Mouse (Mus musculus): Measurements from ENCODE around the gene Mpped2.

DNA sequence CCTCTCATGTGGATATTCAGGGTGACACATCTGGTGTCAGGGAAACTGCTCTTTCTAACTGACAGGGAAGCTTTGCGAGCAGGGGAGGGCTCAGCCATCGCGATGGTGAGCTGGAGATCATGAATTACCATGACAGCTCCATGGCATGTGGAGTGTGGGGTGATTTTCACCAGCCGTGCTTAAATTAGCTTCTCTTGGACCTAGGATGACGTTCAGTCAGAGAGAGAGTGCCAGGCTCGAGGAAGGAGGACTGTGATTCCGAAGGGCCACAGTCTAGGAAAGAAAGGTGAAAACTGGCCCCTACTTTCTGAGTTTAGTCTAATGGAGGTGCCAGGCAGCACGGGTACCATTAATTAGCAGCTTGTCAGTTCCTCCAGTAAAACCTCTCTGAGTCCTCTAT lies 161.7 kb downstream of the Mpped2 start:
- TF ChIP-seq CTCF (conservative IDR thresholded peaks at IDR 0.05; ENCODE audit: low read length) (no peak), POU5F1 (IDR thresholded peaks at IDR 0.05; ENCODE audit: borderline replicate concordance, low read length) (no peak), NANOG (IDR thresholded peaks at IDR 0.05; ENCODE audit: borderline replicate concordance, low read length) (no peak)
